Mouse (Mus musculus): ENCODE results near the gene Gps1. TPM values are rescaled to one million over a fixed set of nuclear protein-coding genes. Genes with fewer than 3 reads are reported as not detected.
"Not testable (repeated sequence)": the region's sequence is repeated elsewhere in the genome, so short reads cannot be mapped to it uniquely, and the experiment has no call there.

The Gps1 gene
- total RNA-seq (2021) = 100 to 1,000 TPM; 139 to 142 TPM
- long read RNA-seq, experiment 1, transcript Gps1-208 (14 exons, 1,843 nt) = minor isoform, 13 of 408 reads
- long read RNA-seq, experiment 1, transcript Gps1-201 (13 exons, 1,925 nt) = minor isoform, 14 of 408 reads
- long read RNA-seq, experiment 1, transcript Gps1-202 (14 exons, 1,827 nt) = major isoform, 258 of 408 reads
- long read RNA-seq, experiment 1, transcript Gps1-207 (14 exons, 2,000 nt) = minor isoform, 75 of 408 reads
- long read RNA-seq, experiment 1, partial matches to known transcripts = 24 of 408 reads
- long read RNA-seq, experiment 1, other reads (novel, unspliced or antisense) = 24 of 408 reads
- long read RNA-seq, experiment 2, transcript Gps1-202 (14 exons, 1,827 nt) = major isoform, 51 of 100 reads
- long read RNA-seq, experiment 2, transcript Gps1-207 (14 exons, 2,000 nt) = minor isoform, 29 of 100 reads
- long read RNA-seq, experiment 2, partial matches to known transcripts = 2 of 100 reads
- long read RNA-seq, experiment 2, other reads (novel, unspliced or antisense) = 11 of 100 reads

GRCm38 (mm10) chr11:120784064-120784791, at the start of gene Gps1, which contains the start of gene Rfng:
Gene Gps1, plus strand, starts transcription at chr11:120784272.
Gene Rfng, minus strand, starts transcription at chr11:120784207.
- peak; percentile 90 to 92 for DNase-seq

- DNase-seq = no peak
These were observed 47.6 kb upstream of the Gps1 start for GRCm38 (mm10) chr11:120736424-120736823.

DNA sequence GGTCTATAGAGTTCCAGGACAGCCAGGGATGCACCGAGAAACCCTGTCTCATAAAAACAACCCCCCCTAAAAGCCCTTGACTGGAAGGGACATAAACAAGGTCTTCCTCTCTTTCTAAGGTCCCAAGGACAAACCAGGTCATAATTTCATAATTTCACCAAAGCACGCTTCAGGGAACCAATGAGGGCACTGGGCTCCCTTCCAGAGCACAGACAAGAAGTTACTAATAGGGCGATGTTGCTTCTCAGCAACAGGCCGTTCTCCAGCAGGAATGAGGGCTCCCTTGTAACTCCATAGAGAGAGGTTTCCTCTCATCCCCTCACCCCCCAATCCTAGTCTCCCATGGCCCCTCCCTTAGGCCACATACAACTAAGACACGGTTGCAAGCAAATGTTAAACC, 43.1 kb upstream of the Gps1 start:
- DNase-seq = peak; percentile 70 to 71

- DNase-seq = no peak
These were observed 39.9 kb upstream of the Gps1 start for GRCm38 (mm10) chr11:120744121-120744701.

GRCm38 (mm10) chr11:120747974-120748373, 36.1 kb upstream of the Gps1 start:
- no peak for DNase-seq

DNA sequence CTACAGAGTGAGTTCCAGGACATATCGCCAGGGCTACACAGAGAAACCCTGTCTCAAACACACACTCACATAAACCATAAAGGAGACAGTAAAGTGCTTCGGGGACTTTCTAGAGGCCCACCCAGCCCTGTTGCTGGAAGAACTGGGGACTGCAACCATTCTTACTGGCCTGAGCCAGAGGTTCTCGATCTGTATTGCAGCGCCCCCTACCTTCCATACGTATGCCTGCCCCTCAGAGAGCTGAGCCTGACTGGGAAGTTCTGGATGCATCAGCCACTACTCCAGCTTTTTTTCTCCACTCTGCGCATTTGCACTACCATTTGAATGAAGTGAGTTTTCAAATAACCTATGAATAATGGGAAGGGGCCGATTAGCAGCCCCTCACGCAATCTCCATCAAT, 34.6 kb upstream of the Gps1 start:
- DNase-seq = peak; percentile 55 to 57

DNA sequence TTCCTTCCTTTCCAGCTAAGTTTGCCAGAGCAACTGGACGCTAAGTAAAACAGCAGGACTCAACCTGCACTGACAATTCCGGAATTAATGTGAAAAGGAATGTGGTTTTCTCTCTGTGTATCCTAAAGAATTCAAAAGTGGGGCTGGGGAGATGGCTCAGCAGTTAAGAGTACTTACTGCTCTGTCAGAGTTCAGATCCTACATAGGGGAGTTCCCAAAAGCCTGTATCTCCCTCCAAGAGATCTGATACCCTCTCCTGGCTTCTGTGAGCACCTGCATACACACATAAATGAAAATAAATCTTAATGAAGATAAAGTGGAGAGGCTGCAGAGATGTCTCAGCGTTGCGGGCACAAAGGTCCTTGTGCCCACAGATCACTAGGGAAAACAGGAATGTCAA, 32.5 kb upstream of the Gps1 start:
- DNase-seq = no peak

DNA sequence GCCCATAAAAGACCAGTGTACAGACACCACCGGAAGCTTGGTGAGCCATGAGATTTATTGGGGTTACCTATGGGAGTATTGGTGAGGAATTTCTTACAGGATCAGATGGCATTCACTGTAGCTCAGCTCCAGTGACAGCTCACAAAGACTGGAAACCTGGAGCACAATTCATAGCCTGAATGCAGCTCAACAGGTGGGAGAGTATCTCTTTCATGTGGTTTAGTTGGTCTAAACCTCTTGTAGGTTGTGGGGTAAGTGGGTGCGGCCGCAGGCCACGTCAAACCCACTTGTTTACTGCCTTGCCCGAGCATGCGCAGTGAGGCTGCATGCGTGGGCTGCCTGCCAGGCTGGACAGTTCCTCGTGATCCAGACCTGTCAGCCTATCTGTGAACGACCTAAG, 23.8 kb upstream of the Gps1 start:
- no peak for DNase-seq

DNA sequence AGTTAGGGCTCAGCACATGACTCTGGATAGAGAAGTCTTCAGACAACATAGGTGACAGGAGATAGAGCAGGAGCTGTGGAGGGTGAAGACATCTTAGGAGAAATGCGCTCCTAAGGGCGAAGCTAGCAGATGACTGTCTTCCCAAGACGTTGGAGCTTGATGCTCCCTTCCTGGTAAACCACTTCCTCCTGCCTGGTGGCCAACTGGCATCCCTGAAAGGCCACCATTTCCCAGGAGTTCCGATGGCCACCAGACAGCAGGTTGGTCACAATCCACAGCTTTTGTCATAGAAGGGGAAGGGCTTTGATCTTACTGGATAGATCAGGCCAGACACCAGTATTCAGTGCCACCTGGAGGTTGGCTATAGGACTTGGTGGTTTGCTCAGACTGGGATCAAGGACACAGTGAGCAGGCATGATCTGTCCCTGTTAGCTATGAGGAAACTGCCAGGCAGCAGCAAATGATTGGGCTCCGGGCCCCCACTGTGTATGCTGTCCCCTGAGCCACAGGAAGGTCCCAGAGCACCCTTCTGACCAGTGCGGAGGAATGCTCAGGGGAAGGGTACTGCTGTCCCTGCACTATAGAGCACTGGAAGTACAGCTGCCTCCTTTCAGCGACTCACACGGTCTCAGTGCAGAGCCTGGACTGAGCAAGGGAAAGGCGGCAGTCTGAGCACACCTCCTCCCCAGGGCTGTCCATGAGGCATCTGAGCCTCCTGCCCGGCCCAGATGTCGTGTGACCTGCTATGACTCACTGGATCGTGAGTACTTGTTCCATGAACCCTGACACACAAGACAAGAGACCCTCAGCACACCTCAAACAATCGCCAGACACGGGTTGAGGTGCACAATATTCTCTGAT, 22.0 kb upstream of the Gps1 start:
- DNase-seq = peak; percentile 27 to 39

- not testable (repeated sequence) for DNase-seq
These were observed 21.4 kb upstream of the Gps1 start, which contains the start of gene Hmga1b for GRCm38 (mm10) chr11:120762672-120763041. Gene Hmga1b, plus strand, starts transcription at chr11:120762794.

DNA sequence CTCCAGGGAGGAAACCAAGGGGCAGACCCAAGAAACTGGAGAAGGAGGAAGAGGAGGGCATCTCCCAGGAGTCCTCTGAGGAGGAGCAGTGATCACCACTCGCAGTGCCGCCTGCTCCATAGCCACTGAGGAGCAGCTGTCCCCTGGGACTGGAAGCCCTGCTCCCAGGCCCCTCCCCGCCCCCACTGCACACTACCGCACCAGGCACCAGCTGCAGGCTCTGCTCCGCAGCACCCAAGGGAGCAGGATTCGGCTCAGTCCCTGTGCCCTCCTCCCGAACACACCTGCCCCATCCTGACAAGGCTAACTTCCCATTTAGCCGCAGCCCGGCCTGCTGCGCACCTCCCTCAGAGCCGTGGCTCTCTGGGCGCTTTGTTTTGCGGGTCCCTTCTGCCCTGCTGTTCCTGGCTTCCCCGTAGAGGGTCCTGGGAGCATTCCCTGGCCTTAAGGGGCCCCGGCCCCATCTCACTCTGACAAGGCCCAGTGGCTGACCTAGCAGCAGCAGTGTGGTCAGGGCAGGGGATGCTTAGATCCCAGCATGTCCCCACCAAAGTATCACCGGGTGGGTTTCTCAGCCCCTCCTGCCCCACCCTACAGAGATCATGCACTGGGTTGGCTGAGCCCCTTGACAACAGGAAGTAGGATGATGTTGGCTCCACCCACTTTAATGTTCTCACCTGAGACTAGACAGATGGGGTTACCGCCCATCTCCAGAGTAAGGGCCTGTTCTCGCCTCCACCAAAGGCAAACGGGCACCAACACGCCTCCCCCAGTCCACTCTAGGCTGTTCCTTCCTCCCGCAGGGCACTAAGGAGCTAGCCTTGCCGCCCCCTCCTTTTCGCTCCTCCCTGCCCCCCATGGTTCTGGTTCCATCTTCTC, 20.7 kb upstream of the Gps1 start:
- DNase-seq = not testable (repeated sequence)

DNA sequence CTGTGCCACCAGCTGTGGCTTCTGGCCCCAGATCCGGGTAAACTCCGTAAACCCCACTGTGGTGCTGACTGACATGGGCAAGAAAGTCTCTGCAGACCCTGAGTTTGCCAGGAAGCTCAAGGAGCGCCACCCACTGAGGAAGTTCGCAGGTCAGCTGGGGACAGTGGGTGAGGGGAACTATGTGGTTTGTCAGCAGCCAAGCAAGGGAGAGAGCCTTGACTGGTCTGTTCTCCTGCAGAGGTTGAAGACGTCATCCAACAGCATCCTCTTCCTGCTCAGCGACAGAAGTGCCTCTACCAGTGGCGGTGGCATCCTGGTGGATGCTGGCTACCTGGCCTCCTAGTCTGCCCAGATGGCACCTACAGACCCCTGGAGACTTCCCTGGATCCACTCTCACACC, 17.0 kb upstream of the Gps1 start:
- not testable (repeated sequence) for DNase-seq

DNA sequence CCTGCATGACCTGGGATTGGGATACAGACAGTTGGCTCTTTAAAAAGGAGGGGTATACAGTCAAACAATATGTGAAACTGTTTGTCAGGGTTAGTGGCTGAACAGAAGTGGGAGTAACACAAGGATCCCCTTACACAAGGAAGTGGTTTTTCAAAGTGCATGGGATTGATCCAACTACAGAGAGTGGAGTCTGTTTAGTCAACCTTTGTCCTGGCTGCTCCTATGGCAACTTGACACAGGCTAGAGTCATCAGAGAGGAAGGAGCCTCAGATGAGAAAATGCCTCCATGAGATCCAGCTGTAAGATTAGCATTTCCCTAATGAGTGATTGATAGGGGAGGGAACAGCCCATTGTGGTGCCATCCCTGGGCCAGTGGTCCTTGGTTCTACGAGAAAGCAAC, 15.9 kb upstream of the Gps1 start:
- DNase-seq = no peak

GRCm38 (mm10) chr11:120772749-120773148, 11.3 kb upstream of the Gps1 start:
- no peak for DNase-seq

- peak; percentile 46 to 55 for DNase-seq
These were observed 10.4 kb upstream of the Gps1 start for GRCm38 (mm10) chr11:120773463-120774190.

DNA sequence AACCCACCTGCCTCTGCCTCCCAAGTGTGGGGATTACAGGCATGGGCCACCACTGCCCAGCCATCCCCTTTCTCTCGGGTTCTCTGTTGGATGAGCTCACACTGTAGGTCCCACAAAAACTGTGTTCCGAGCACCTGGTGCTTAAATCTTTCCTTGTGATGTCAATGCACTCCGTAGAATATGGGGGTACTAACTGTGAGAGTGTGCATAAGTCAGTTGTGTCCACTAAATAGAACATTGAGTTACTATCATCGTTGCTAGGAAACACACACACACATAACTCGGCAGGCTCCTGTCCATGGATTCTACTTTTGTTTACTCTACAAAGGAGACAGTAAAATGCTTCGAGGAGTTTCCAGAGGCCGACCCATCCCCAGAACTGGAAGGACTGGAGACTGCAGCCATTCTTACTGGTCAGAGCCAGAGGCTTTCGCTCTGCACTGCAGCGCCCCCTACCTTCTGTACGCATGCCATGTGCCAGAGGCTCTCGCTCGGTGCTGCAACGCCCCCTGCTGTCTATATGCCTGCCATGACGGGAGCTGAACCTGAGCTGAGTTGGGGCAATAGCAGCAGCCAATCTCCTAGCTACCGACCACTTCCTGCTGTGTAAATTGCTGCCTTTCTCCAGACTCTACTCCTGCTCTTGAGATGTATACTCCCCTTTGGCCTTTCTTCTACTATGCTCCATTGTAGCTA, 8.2 kb upstream of the Gps1 start:
- peak; percentile 97 for DNase-seq

DNA sequence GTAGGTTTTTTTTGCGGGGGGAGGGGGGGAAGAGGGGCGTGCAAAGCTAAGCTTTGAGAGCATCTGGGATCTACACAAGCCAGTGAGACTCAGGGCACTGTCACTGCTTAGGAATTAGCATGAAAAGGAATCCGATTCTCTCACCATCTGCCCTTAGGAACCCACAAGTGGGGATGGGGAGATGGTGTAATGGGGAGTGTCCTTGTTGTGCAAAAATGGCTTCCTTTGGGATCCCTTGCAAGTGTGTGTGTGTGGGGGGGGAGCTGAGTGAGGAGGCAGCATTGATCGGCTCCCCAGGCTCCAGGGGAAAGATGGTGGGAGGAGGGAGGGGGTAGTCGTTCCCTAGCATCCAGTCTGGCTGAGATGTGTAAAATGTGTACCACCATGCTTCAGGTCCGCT, 6.9 kb upstream of the Gps1 start:
- no peak for DNase-seq

- no peak for DNase-seq
These were observed 4.2 kb upstream of the Gps1 start for GRCm38 (mm10) chr11:120779876-120780275.

DNA sequence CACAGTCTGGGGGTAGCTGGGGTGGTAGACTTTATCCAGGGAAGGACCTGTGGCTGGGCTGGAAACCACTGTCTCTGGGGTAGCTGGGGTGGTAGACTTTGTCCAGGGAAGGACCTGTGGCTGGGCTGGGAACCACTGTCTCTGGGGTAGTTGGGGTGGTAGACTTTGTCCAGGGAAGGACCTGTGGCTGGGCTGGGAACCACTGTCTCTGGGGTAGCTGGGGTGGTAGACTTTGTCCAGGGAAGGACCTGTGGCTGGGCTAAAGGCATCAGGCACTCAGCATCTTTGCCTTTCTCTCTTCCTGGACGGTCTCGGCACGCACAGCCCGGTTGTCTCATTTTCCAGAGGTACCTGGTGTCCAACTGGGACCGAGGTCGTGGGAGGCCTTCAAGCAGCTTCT, 2.7 kb upstream of the Gps1 start:
- DNase-seq = not testable (repeated sequence)
